Mouse (Mus musculus): Measurements from ENCODE around the gene Micu1.

DNA sequence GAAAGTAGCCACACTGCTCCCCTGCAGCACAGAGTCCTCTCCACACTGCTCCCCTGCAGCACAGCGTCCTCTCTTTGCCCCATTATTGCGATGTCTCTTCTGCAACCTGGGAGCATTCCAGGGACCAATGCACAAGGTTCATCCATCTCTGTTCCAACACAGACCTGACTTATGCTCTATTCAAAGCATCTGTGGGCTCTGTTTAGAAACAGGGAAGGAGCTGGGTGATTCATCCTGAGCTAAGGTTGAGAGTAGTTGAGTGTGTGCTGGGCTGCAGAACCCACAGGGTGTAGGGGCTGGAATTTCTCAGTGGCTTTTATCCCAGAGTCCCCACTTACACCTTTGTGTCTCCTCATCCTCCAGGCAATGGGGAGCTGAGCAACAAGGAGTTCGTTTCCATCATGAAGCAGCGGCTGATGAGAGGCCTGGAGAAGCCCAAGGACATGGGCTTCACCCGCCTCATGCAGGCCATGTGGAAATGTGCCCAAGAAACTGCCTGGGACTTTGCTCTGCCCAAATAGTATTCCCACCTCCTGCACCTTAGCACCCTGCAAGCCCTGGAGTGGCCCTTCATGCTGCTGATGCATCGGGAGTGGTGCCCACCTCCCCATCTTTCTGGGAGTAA, 160.7 kb downstream of the Micu1 start:
- no peak for TF ChIP-seq CTCF (IDR thresholded peaks at IDR 0.05; ENCODE audit: insufficient read depth, low read length)
- no peak for TF ChIP-seq POLR2A (IDR thresholded peaks at IDR 0.05; ENCODE audit: borderline replicate concordance, extremely low read depth, low read depth, low read length)
